Mouse (Mus musculus) kidney, postnatal 10 days (tissue): Measurements from ENCODE around the gene Pebp1.
A peak's percentile ranks its signal among the peaks of the same experiment; 100 is the strongest.

Source experiments
- DNase-seq: peaks from one replicate; pipeline ENCODE4 v3.0.0; 2021; ENCODE audit warnings: mixed read lengths

The Pebp1 gene

GRCm38 (mm10) chr5:117284682-117285081 lies 2.7 kb downstream of the Pebp1 start:
- peak; percentile 36 for DNase-seq

GRCm38 (mm10) chr5:117284029-117284428 lies 3.4 kb downstream of the Pebp1 start:
- no peak for DNase-seq

- no peak for DNase-seq
Observed at GRCm38 (mm10) chr5:117282360-117282759, 5.1 kb downstream of the Pebp1 start.

- peak; percentile 50 for DNase-seq
Observed at GRCm38 (mm10) chr5:117281536-117281935, 5.9 kb downstream of the Pebp1 start.

- no peak for DNase-seq
Observed at GRCm38 (mm10) chr5:117279669-117280050, 7.8 kb downstream of the Pebp1 start.

GRCm38 (mm10) chr5:117278809-117279668 lies 8.4 kb downstream of the Pebp1 start:
- DNase-seq, result peak; percentile 82

GRCm38 (mm10) chr5:117277784-117278183 lies 9.6 kb downstream of the Pebp1 start:
- DNase-seq, result no peak

GRCm38 (mm10) chr5:117274817-117275216 lies 12.6 kb downstream of the Pebp1 start:
- no peak for DNase-seq

- no peak for DNase-seq
Observed at GRCm38 (mm10) chr5:117271945-117272344, 15.5 kb downstream of the Pebp1 start.

- no peak for DNase-seq
Observed at GRCm38 (mm10) chr5:117269395-117269794, 18.0 kb downstream of the Pebp1 start.

GRCm38 (mm10) chr5:117268749-117269148 lies 18.7 kb downstream of the Pebp1 start:
- DNase-seq, result no peak

GRCm38 (mm10) chr5:117267913-117268312 lies 19.5 kb downstream of the Pebp1 start:
- no peak for DNase-seq

GRCm38 (mm10) chr5:117264701-117265100 lies 22.7 kb downstream of the Pebp1 start:
- DNase-seq, result peak; percentile 47

GRCm38 (mm10) chr5:117263566-117263965 lies 23.9 kb downstream of the Pebp1 start:
- no peak for DNase-seq

GRCm38 (mm10) chr5:117258276-117258675 lies 29.1 kb downstream of the Pebp1 start:
- no peak for DNase-seq

- DNase-seq, result no peak
Observed at GRCm38 (mm10) chr5:117251763-117252162, 35.7 kb downstream of the Pebp1 start.

- no peak for DNase-seq
Observed at GRCm38 (mm10) chr5:117250796-117251195, 36.6 kb downstream of the Pebp1 start.

GRCm38 (mm10) chr5:117248351-117248750 lies 39.1 kb downstream of the Pebp1 start:
- DNase-seq, result no peak

GRCm38 (mm10) chr5:117245170-117245569 lies 42.3 kb downstream of the Pebp1 start:
- no peak for DNase-seq

GRCm38 (mm10) chr5:117242671-117243478 lies 44.5 kb downstream of the Pebp1 start:
- DNase-seq, result no peak

GRCm38 (mm10) chr5:117241935-117242531 lies 45.4 kb downstream of the Pebp1 start:
- DNase-seq, result peak; percentile 15

GRCm38 (mm10) chr5:117240761-117241322 lies 46.6 kb downstream of the Pebp1 start:
- peak; percentile 48 for DNase-seq

GRCm38 (mm10) chr5:117240321-117240731 lies 47.1 kb downstream of the Pebp1 start:
- peak; percentile 9 for DNase-seq
